Comparison of ENCODE assay signal across 13 mouse cellular contexts in genomic region chr7:118807899-118808298, GRCm38 (mm10). TPM values are rescaled to one million over a fixed set of nuclear protein-coding genes. Genes with fewer than 3 reads are reported as not detected.
DNase-seq lines count a peak whose midpoint lies in the region; ATAC-seq lines count a peak whose summit lies in the region.
"Had no signal": no experiment of that assay in that cellular context is flagged by ENCODE, and none has a peak within 500 bp of the region (broad histone marks: within the 10 kb centered on the region; RNA-seq: fewer than 3 reads in every experiment).

No protein-coding gene starts in this region.

- H3K4me2 ChIP-seq in hindbrain, embryonic 14.5 days (replicated peaks) = no peak overlapping the region
- H3K4me2 ChIP-seq in hindbrain, embryonic 12.5 days (replicated peaks) = no peak overlapping the region
- H3K4me2 ChIP-seq in kidney, embryonic 16.5 days (replicated peaks; ENCODE audit: low read depth, low read length) = no peak overlapping the region
- no peak overlapping the region for H3K4me2 ChIP-seq in stomach, embryonic 16.5 days (ENCODE audit: low read depth, low read length)
- H3K4me2 ChIP-seq: forebrain, embryonic 13.5 days; midbrain, embryonic 13.5 days had no signal

- peak; percentile 26 for DNase-seq in hindbrain, embryonic 14.5 days (ENCODE audit: low spot score)
- DNase-seq in right cerebral cortex, postnatal 10 days (ENCODE audit: low spot score in 2 of 2) = peak; percentile 51 to 57
- no peak for DNase-seq in right cerebral cortex, postnatal 25 days
- no peak for DNase-seq in cerebellum, postnatal 25 days
- DNase-seq: embryo, embryonic 11 days; liver; spleen, adult 18-20 months; thymus, postnatal 36 days had no signal

- peaks cover 62% of the 10 kb centered on the region for H3K36me3 ChIP-seq in hindbrain, embryonic 14.5 days (replicated peaks; ENCODE audit: control insufficient read depth, insufficient read depth)
- peaks cover 28% of the 10 kb centered on the region for H3K36me3 ChIP-seq in hindbrain, embryonic 12.5 days
- H3K36me3 ChIP-seq in kidney, embryonic 16.5 days (ENCODE audit: insufficient read depth, low read length) = peaks cover 18% of the 10 kb centered on the region
- H3K36me3 ChIP-seq in stomach, embryonic 16.5 days (ENCODE audit: control insufficient read depth, insufficient read depth, low read length) = no peaks in the 10 kb centered on the region

- WGBS in hindbrain, embryonic 14.5 days = 69% methylated on average over 8 of the region's 8 CpGs
- WGBS in hindbrain, embryonic 12.5 days = 92% methylated on average over 8 of the region's 8 CpGs
- 45% methylated on average over 8 of the region's 8 CpGs for whole genome bisulfite sequencing in kidney, embryonic 16.5 days
- 44% methylated on average over 8 of the region's 8 CpGs for WGBS in stomach, embryonic 16.5 days

- no peak for ATAC-seq in hindbrain, embryonic 14.5 days (ENCODE audit: low FRiP score)
- no peak for ATAC-seq in hindbrain, embryonic 12.5 days (ENCODE audit: low FRiP score)
- peak; percentile 85 for ATAC-seq in kidney, embryonic 16.5 days (ENCODE audit: low FRiP score, low TSS enrichment)
- peak; percentile 52 for ATAC-seq in stomach, embryonic 16.5 days (ENCODE audit: insufficient read depth, low FRiP score)
- ATAC-seq: forebrain, embryonic 13.5 days had no signal

- H3K9ac ChIP-seq in hindbrain, embryonic 14.5 days = no peak overlapping the region
- no peak overlapping the region for H3K9ac ChIP-seq in hindbrain, embryonic 12.5 days
- H3K9ac ChIP-seq in kidney, embryonic 16.5 days (replicated peaks; ENCODE audit: low read length) = no peak overlapping the region
- H3K9ac ChIP-seq in stomach, embryonic 16.5 days (ENCODE audit: low read length) = no peak overlapping the region
- H3K9ac ChIP-seq: forebrain, embryonic 13.5 days; midbrain, embryonic 13.5 days had no signal

- no peak overlapping the region for H3K4me3 ChIP-seq in hindbrain, embryonic 14.5 days (replicated peaks; ENCODE audit: low read length)
- H3K4me3 ChIP-seq in hindbrain, embryonic 12.5 days = no peak overlapping the region
- H3K4me3 ChIP-seq in kidney, embryonic 16.5 days (ENCODE audit: low read length) = no peak overlapping the region
- H3K4me3 ChIP-seq in stomach, embryonic 16.5 days (replicated peaks; ENCODE audit: low read length) = no peak overlapping the region
- H3K4me3 ChIP-seq: forebrain, embryonic 13.5 days; midbrain, embryonic 13.5 days had no signal

- no peaks in the 10 kb centered on the region for H3K4me1 ChIP-seq in hindbrain, embryonic 14.5 days (replicated peaks; ENCODE audit: control insufficient read depth, insufficient read depth, low read length)
- peaks cover 7% of the 10 kb centered on the region; the same call in 1 of the 2 replicates for H3K4me1 ChIP-seq in hindbrain, embryonic 12.5 days
- peaks cover 11% of the 10 kb centered on the region; the same call in 1 of the 2 replicates for H3K4me1 ChIP-seq in kidney, embryonic 16.5 days (ENCODE audit: insufficient read depth, low read length)
- H3K4me1 ChIP-seq in stomach, embryonic 16.5 days (ENCODE audit: control insufficient read depth, insufficient read depth, low read length) = peaks cover 15% of the 10 kb centered on the region

- H3K27ac ChIP-seq in hindbrain, embryonic 14.5 days = no peak overlapping the region
- H3K27ac ChIP-seq in hindbrain, embryonic 12.5 days = no peak overlapping the region
- H3K27ac ChIP-seq in kidney, embryonic 16.5 days (ENCODE audit: low read length) = no peak overlapping the region
- H3K27ac ChIP-seq in stomach, embryonic 16.5 days (ENCODE audit: low read length) = no peak overlapping the region

- no peaks in the 10 kb centered on the region for H3K27me3 ChIP-seq in hindbrain, embryonic 14.5 days (ENCODE audit: control insufficient read depth, insufficient read depth, low read length)
- H3K27me3 ChIP-seq in hindbrain, embryonic 12.5 days = no peaks in the 10 kb centered on the region
- H3K27me3 ChIP-seq in kidney, embryonic 16.5 days (ENCODE audit: insufficient read depth, low read length) = no peaks in the 10 kb centered on the region
- H3K27me3 ChIP-seq in stomach, embryonic 16.5 days (ENCODE audit: control insufficient read depth, insufficient read depth, low read length) = no peaks in the 10 kb centered on the region
- H3K27me3 ChIP-seq: forebrain, embryonic 13.5 days; midbrain, embryonic 13.5 days had no signal

- no peaks in the 10 kb centered on the region for H3K9me3 ChIP-seq in hindbrain, embryonic 14.5 days (ENCODE audit: control insufficient read depth, low read length)
- no peaks in the 10 kb centered on the region for H3K9me3 ChIP-seq in hindbrain, embryonic 12.5 days (replicated peaks)
- H3K9me3 ChIP-seq in kidney, embryonic 16.5 days (ENCODE audit: low read length) = no peaks in the 10 kb centered on the region
- no peaks in the 10 kb centered on the region for H3K9me3 ChIP-seq in stomach, embryonic 16.5 days (replicated peaks; ENCODE audit: control insufficient read depth, low read length)
- H3K9me3 ChIP-seq: forebrain, embryonic 13.5 days; midbrain, embryonic 13.5 days had no signal

RNA-seq across cellular contexts. Expression of gene Iqck, which starts 47.7 kb away (rescaled TPM):
- polyA plus RNA-seq in hindbrain, embryonic 14.5 days (2014; fragmentation: Nextera tagmentation; extraction: Ambion mirVana) = 4.4 and 4.5 TPM in 2 replicates
- polyA plus RNA-seq in hindbrain, embryonic 12.5 days (2016; fragmentation: Nextera tagmentation; extraction: Ambion mirVana) = 4.6 and 4.9 TPM in 2 replicates
- polyA plus RNA-seq in kidney, embryonic 16.5 days (2015; fragmentation: Nextera tagmentation; extraction: Ambion mirVana) = 3.0 and 3.1 TPM in 2 replicates
- 1.4 and 2.0 TPM in 2 replicates for polyA plus RNA-seq in stomach, embryonic 16.5 days (2015; fragmentation: Nextera tagmentation; extraction: Ambion mirVana)

RNA-seq across cellular contexts. Expression of gene Knop1, which starts 48.2 kb away (rescaled TPM):
- polyA plus RNA-seq in hindbrain, embryonic 14.5 days (2014; fragmentation: Nextera tagmentation; extraction: Ambion mirVana) = 55.0 and 64.8 TPM in 2 replicates
- polyA plus RNA-seq in hindbrain, embryonic 12.5 days (2016; fragmentation: Nextera tagmentation; extraction: Ambion mirVana) = 99.2 and 108 TPM in 2 replicates
- polyA plus RNA-seq in kidney, embryonic 16.5 days (2015; fragmentation: Nextera tagmentation; extraction: Ambion mirVana) = 95.7 and 113 TPM in 2 replicates
- polyA plus RNA-seq in stomach, embryonic 16.5 days (2015; fragmentation: Nextera tagmentation; extraction: Ambion mirVana) = 72.9 and 74.9 TPM in 2 replicates

Comparison
In these comparisons a context has a peak if more than half of its experiments do, and no peak if none do; other contexts are left out.
1. DNase-seq: peak in hindbrain, embryonic 14.5 days (single experiment) and right cerebral cortex, postnatal 10 days (2 of 2); none in right cerebral cortex, postnatal 25 days (single experiment) and cerebellum, postnatal 25 days (0 of 2).
2. ATAC-seq: peak in kidney, embryonic 16.5 days (single experiment) and stomach, embryonic 16.5 days (single experiment); none in hindbrain, embryonic 14.5 days (single experiment) and hindbrain, embryonic 12.5 days (single experiment).